Mouse (Mus musculus) CH12.LX (cell line): Measurements from ENCODE around the gene Kat14. TPM values are rescaled to one million over a fixed set of nuclear protein-coding genes. Genes with fewer than 3 reads are reported as not detected.
"Not testable (repeated sequence)": the region's sequence is repeated elsewhere in the genome, so short reads cannot be mapped to it uniquely, and the experiment has no call there.

ENCODE experiments used
- DNase-seq: peaks from one replicate; pipeline ENCODE4 v3.0.0-alpha.2; 2013; ENCODE audit errors: extremely low read depth
- H3K27ac ChIP-seq: 2 replicates; pipeline ENCODE4 v1.5.1; 2012; ENCODE audit warnings: low read depth, mild to moderate bottlenecking, control low read depth, moderate library complexity; ENCODE audit not compliant: insufficient read depth
- H3K27me3 ChIP-seq: replicated peaks from 2 replicates; pipeline ENCODE3; 2012; ENCODE audit warnings: inconsistent platforms
- H3K36me3 ChIP-seq, 2 experiments: replicated peaks in 1 of 2; 2 replicates each; pipeline versions ENCODE3 to v1.6.1; 2012; ENCODE audit warnings: inconsistent platforms in 1 of 2, low read length in 1 of 2, mild to moderate bottlenecking in 1 of 2, mixed read lengths in 1 of 2, moderate library complexity in 1 of 2; ENCODE audit not compliant: control insufficient read depth in 1 of 2, insufficient read depth in 1 of 2
- H3K4me1 ChIP-seq, 2 experiments: 2 replicates each; pipeline ENCODE4 v1.6.1; 2012; ENCODE audit warnings: inconsistent platforms in 1 of 2, moderate library complexity in 1 of 2; ENCODE audit not compliant: insufficient read depth in 2 of 2, control insufficient read depth in 1 of 2
- H3K4me2 ChIP-seq: 2 replicates; pipeline ENCODE4 v1.6.1; 2012; ENCODE audit warnings: low read depth, mild to moderate bottlenecking, control low read depth; ENCODE audit not compliant: poor library complexity, insufficient read depth, severe bottlenecking
- H3K4me3 ChIP-seq, 3 experiments: fragments of 150-350 bp in 1 of 3; sonication (generic) in 1 of 3; replicated peaks in 1 of 3; 2 replicates each; pipeline versions ENCODE3 to v1.5.1; 2011 to 2012; ENCODE audit warnings: low read depth in 2 of 3, low read length in 2 of 3, mild to moderate bottlenecking in 2 of 3, moderate library complexity in 2 of 3, control low read depth in 1 of 3, improper control_type of control experiment in 1 of 3, inconsistent platforms in 1 of 3, mixed read lengths in 1 of 3; ENCODE audit not compliant: poor library complexity in 1 of 3
- H3K79me2 ChIP-seq: replicated peaks from 2 replicates; pipeline ENCODE4 v1.6.1; 2012; ENCODE audit warnings: mild to moderate bottlenecking, moderate library complexity; ENCODE audit not compliant: control insufficient read depth, poor library complexity, insufficient read depth, severe bottlenecking; ENCODE audit errors: extremely low read depth
- H3K9ac ChIP-seq: 2 replicates; pipeline ENCODE4 v1.6.1; 2012; ENCODE audit warnings: low read depth, mild to moderate bottlenecking, control low read depth, moderate library complexity; ENCODE audit not compliant: insufficient read depth
- H3K9me3 ChIP-seq: replicated peaks from 2 replicates; pipeline ENCODE3; 2012; ENCODE audit warnings: low read length, inconsistent platforms, mixed read lengths
- BHLHE40 ChIP-seq: IDR thresholded peaks from 2 replicates; pipeline ENCODE4 v1.6.1; 2011; ENCODE audit warnings: mild to moderate bottlenecking, low read depth, low read length, improper control_type of control experiment
- CHD1 ChIP-seq: IDR thresholded peaks from 2 replicates; pipeline ENCODE4 v1.6.1; 2012; ENCODE audit warnings: low read depth, low read length, improper control_type of control experiment, inconsistent platforms
- CHD2 ChIP-seq: IDR thresholded peaks from 2 replicates; pipeline ENCODE4 v1.6.1; 2011; ENCODE audit warnings: low read length, improper control_type of control experiment
- MAZ ChIP-seq: IDR thresholded peaks from 2 replicates; pipeline ENCODE4 v1.6.1; 2012; ENCODE audit warnings: low read depth, mild to moderate bottlenecking, inconsistent platforms, low read length, improper control_type of control experiment, moderate library complexity
- MXI1 ChIP-seq: IDR thresholded peaks from 2 replicates; pipeline ENCODE4 v1.6.1; 2011; ENCODE audit warnings: mild to moderate bottlenecking, low read depth, low read length, improper control_type of control experiment
- MYC ChIP-seq: IDR thresholded peaks from 2 replicates; pipeline ENCODE4 v1.6.1; 2011; ENCODE audit warnings: low read depth, mild to moderate bottlenecking, improper control_type of control experiment, low read length
- POLR2AphosphoS2 ChIP-seq: IDR thresholded peaks from 2 replicates; pipeline ENCODE4 v1.6.1; 2011; ENCODE audit warnings: low read depth, low read length, improper control_type of control experiment
- RAD21 ChIP-seq: IDR thresholded peaks from 2 replicates; pipeline ENCODE4 v1.6.1; 2011; ENCODE audit warnings: low read depth, mild to moderate bottlenecking, low read length, improper control_type of control experiment, moderate library complexity
- UBTF ChIP-seq: IDR thresholded peaks from 2 replicates; pipeline ENCODE4 v1.6.1; 2012; ENCODE audit warnings: low read depth, mild to moderate bottlenecking, inconsistent platforms, low read length, improper control_type of control experiment, moderate library complexity
- ZNF384 ChIP-seq: IDR thresholded peaks from 2 replicates; pipeline ENCODE4 v1.6.1; 2012; ENCODE audit warnings: low read depth, low read length, improper control_type of control experiment, inconsistent platforms
- dilution Hi-C: fragments of 300-500 bp; cut with MboI; formaldehyde crosslinking; loops from 2 replicates; pipeline ENCODE4 v1.14.3; 2020; ENCODE audit warnings: low sequenced_read_pairs; ENCODE audit not compliant: extremely low pct_unique_long_range_greater_than_20kb, extremely low pct_ligation_motif_present
- in situ Hi-C: fragments of 300-500 bp; cut with MboI; formaldehyde crosslinking; loops from 3 replicates; pipeline ENCODE4 v1.14.3; 2019; ENCODE audit warnings: low sequenced_read_pairs, low pct_ligation_motif_present, low pct_unique_long_range_greater_than_20kb, mixed read lengths
- polyA plus RNA-seq: library from polyadenylated mRNA; unstranded; fragments of >175 nt; gene quantifications from 2 replicates; pipeline ENCODE4 v1.2.1, GENCODE M21; 2012; ENCODE audit warnings: low read depth; ENCODE audit not compliant: insufficient read length
- total RNA-seq, 2 experiments: library from RNA; depleted of rRNA; stranded (reverse); fragments of 300-350 nt in 1 of 2; fragments of >200 nt in 1 of 2; gene quantifications; 2 replicates each; pipeline ENCODE4 v1.2.3; 2012 to 2014

Kat14 gene
- total and polyA plus RNA-seq, 3 experiments, result 25.7 to 54.4 (median 25.9) TPM

- H3K4me2 ChIP-seq, result peak overlapping the region; percentile 65
Measured at GRCm38 (mm10) chr2:144337701-144338100, 31.1 kb upstream of the Kat14 start.

GRCm38 (mm10) chr2:144338149-144338548 is 30.6 kb upstream of the Kat14 start:
- H3K4me3 ChIP-seq, result peak overlapping the region in 2 of 3 experiments; percentile 40 to 58
- H3K27ac ChIP-seq, in situ Hi-C loops: not testable (repeated sequence)

More at GRCm38 (mm10) chr2:144337701-144338100, 31.1 kb upstream of the Kat14 start:
- peak; percentile 39 for DNase-seq
- peak overlapping the region; percentile 58 to 70 (median 60) for H3K4me3 ChIP-seq
- H3K9ac ChIP-seq, result peak overlapping the region; percentile 91
- no peaks in the 10 kb centered on the region for H3K79me2 ChIP-seq
- H3K9me3 ChIP-seq, result no peaks in the 10 kb centered on the region
- in situ Hi-C loops, result no loop called here
- H3K36me3 ChIP-seq, result peaks cover 3 to 22% of the 10 kb centered on the region in 2 experiments
- dilution Hi-C loops, result no loop called here
- no peak for TF ChIP-seq CHD2
- TF ChIP-seq POLR2AphosphoS2, result no peak
- TF ChIP-seq UBTF, result no peak
- TF ChIP-seq MYC, result no peak
- no peak for TF ChIP-seq RAD21
- H3K27ac ChIP-seq, result 0 out of 2 replicates have a peak overlapping the region, but pooled peaks have one; percentile 24
- peaks cover 4 to 21% of the 10 kb centered on the region in 2 experiments for H3K4me1 ChIP-seq
- no peaks in the 10 kb centered on the region for H3K27me3 ChIP-seq

GRCm38 (mm10) chr2:144343158-144343557 is 25.6 kb upstream of the Kat14 start:
- Histone ChIP-seq H3K9ac (no peak overlapping the region), H3K9me3 (no peaks in the 10 kb centered on the region), H3K27me3 (no peaks in the 10 kb centered on the region), H3K27ac (no peak overlapping the region), H3K36me3 (peaks cover 11 to 42% of the 10 kb centered on the region in 2 experiments), H3K79me2 (no peaks in the 10 kb centered on the region), H3K4me3 (no peak overlapping the region), H3K4me1 (peaks cover 0 to 8% of the 10 kb centered on the region in 2 experiments; a peak in 1 of 4 replicates), H3K4me2 (no peak overlapping the region)
- DNase-seq, result no peak
- dilution Hi-C loops (no loop called here), in situ Hi-C loops (no loop called here)
- TF ChIP-seq MAZ, result no peak
- no peak for TF ChIP-seq MXI1
- no peak for TF ChIP-seq BHLHE40
- no peak for TF ChIP-seq CHD1

More at GRCm38 (mm10) chr2:144338149-144338548, 30.6 kb upstream of the Kat14 start:
- H3K79me2 ChIP-seq, DNase-seq, H3K27me3 ChIP-seq, H3K9me3 ChIP-seq, dilution Hi-C loops: not testable (repeated sequence)
- H3K4me1 ChIP-seq, result peaks cover 4 to 21% of the 10 kb centered on the region in 2 experiments
- peak; percentile 83 for TF ChIP-seq ZNF384
- peaks cover 7 to 26% of the 10 kb centered on the region in 2 experiments for H3K36me3 ChIP-seq
- H3K4me2 ChIP-seq, result peak overlapping the region; percentile 65
- H3K9ac ChIP-seq, result peak overlapping the region; percentile 91
